Mouse (Mus musculus) stomach, postnatal 0 days (tissue): ENCODE measurements around the gene Fam131a. TPM values are rescaled to one million over a fixed set of nuclear protein-coding genes. Genes with fewer than 3 reads are reported as not detected.

Source experiments
- ATAC-seq: fragments of 200-750 bp; cut with Nextera tagmentation; 2 replicates; pipeline ENCODE4 v1.8.0; 2017; ENCODE audit not compliant: low FRiP score, low TSS enrichment
- DNase-seq: peaks from one replicate; pipeline ENCODE4 v3.0.0-alpha.2; 2016; ENCODE audit warnings: low spot score
- H3K27ac ChIP-seq: fragments of 300-500 bp; sonication (generic); replicated peaks from 2 replicates; pipeline ENCODE4 v1.5.1; 2014; ENCODE audit warnings: mild to moderate bottlenecking, control low read depth
- H3K27me3 ChIP-seq: fragments of 300-500 bp; sonication (generic); 2 replicates; pipeline ENCODE4 v1.6.1; 2014; ENCODE audit warnings: low read length; ENCODE audit not compliant: control insufficient read depth, insufficient read depth
- H3K36me3 ChIP-seq: fragments of 300-500 bp; sonication (generic); 2 replicates; pipeline ENCODE4 v1.6.1; 2014; ENCODE audit warnings: low read length, mixed read lengths; ENCODE audit not compliant: control insufficient read depth, insufficient read depth
- H3K4me1 ChIP-seq: fragments of 300-500 bp; sonication (generic); replicated peaks from 2 replicates; pipeline ENCODE4 v1.6.1; 2014; ENCODE audit warnings: antibody characterized with exemption; ENCODE audit not compliant: control insufficient read depth, insufficient read depth
- H3K4me2 ChIP-seq: fragments of 300-500 bp; sonication (generic); replicated peaks from 2 replicates; pipeline ENCODE4 v1.6.1; 2014; ENCODE audit warnings: low read depth, mild to moderate bottlenecking, control low read depth, moderate library complexity
- H3K4me3 ChIP-seq: fragments of 300-500 bp; sonication (generic); 2 replicates; pipeline ENCODE4 v1.5.1; 2014; ENCODE audit warnings: low read depth, low read length, control low read depth
- H3K9ac ChIP-seq: fragments of 300-500 bp; sonication (generic); 2 replicates; pipeline ENCODE4 v1.6.1; 2014; ENCODE audit warnings: mild to moderate bottlenecking, low read length, control low read depth, mixed read lengths
- H3K9me3 ChIP-seq: fragments of 300-500 bp; sonication (generic); 2 replicates; pipeline ENCODE4 v1.6.1; 2016; ENCODE audit warnings: low read length; ENCODE audit not compliant: control insufficient read depth
- CTCF ChIP-seq: IDR thresholded peaks from 2 replicates; pipeline ENCODE4 v1.5.1; 2016; ENCODE audit warnings: antibody characterized with exemption, low read depth, mild to moderate bottlenecking, moderate library complexity
- EP300 ChIP-seq: optimal IDR thresholded peaks from 2 replicates; pipeline ENCODE3; 2016; ENCODE audit warnings: antibody characterized with exemption
- WGBS: fragments of 180-500 bp; shearing (Covaris S2); extraction: QIAGEN DNeasy Blood & Tissue Kit; methylation state at CpG from one replicate; pipeline ENCODE4 v1.1.7; 2014; 5-methylcytosine and 5-hydroxymethylcytosine counted together
- polyA plus RNA-seq: library from polyadenylated mRNA; unstranded; fragments of >200 nt; fragmentation: Nextera tagmentation; extraction: Ambion mirVana; gene quantifications from 2 replicates; pipeline ENCODE4 v1.2.1, GENCODE M21; 2015

The Fam131a gene
- polyA plus RNA-seq, 1 experiment from 2014 or later: 6.7 TPM

- Histone ChIP-seq H3K9me3 (no peaks in the 10 kb centered on the region), H3K27me3 (no peaks in the 10 kb centered on the region), H3K4me3 (no peak overlapping the region), H3K4me1 (peaks cover 3% of the 10 kb centered on the region; the same call in 1 of the 2 replicates), H3K36me3 (no peaks in the 10 kb centered on the region), H3K4me2 (no peak overlapping the region), H3K27ac (no peak overlapping the region), H3K9ac (no peak overlapping the region)
- DNase-seq: no peak
- 95% methylated on average over 11 of the region's 11 CpGs for WGBS
- ATAC-seq: no peak
- TF ChIP-seq EP300 (no peak), CTCF (no peak)
These were observed 17.3 kb downstream of the Fam131a start for GRCm38 (mm10) chr16:20710370-20710769.

- no peak for ATAC-seq
- no peak overlapping the region for H3K27ac ChIP-seq
- H3K9me3 ChIP-seq: no peaks in the 10 kb centered on the region
- WGBS: 75% methylated on average over 4 of the region's 4 CpGs
- H3K27me3 ChIP-seq: no peaks in the 10 kb centered on the region
- TF ChIP-seq CTCF (peak; percentile 38), EP300 (no peak)
- H3K36me3 ChIP-seq: no peaks in the 10 kb centered on the region
- H3K4me1 ChIP-seq: peaks cover 3% of the 10 kb centered on the region; the same call in 1 of the 2 replicates
- H3K4me2 ChIP-seq: no peak overlapping the region
- H3K4me3 ChIP-seq: no peak overlapping the region
- no peak overlapping the region for H3K9ac ChIP-seq
- DNase-seq: no peak
These were observed 17.8 kb downstream of the Fam131a start for GRCm38 (mm10) chr16:20710810-20711209.

GRCm38 (mm10) chr16:20712190-20712589 is 19.1 kb downstream of the Fam131a start:
- DNase-seq (no peak), ATAC-seq (no peak)
- Histone ChIP-seq H3K36me3 (no peaks in the 10 kb centered on the region), H3K4me2 (no peak overlapping the region), H3K27ac (no peak overlapping the region), H3K9me3 (no peaks in the 10 kb centered on the region), H3K4me3 (no peak overlapping the region), H3K27me3 (no peaks in the 10 kb centered on the region), H3K9ac (no peak overlapping the region), H3K4me1 (peaks cover 3% of the 10 kb centered on the region; the same call in 1 of the 2 replicates)
- TF ChIP-seq EP300 (no peak), CTCF (no peak)
- 88% methylated on average over 9 of the region's 9 CpGs for WGBS

GRCm38 (mm10) chr16:20712889-20713288 is 19.8 kb downstream of the Fam131a start:
- Histone ChIP-seq H3K4me2 (no peak overlapping the region), H3K36me3 (no peaks in the 10 kb centered on the region), H3K4me3 (no peak overlapping the region), H3K9me3 (no peaks in the 10 kb centered on the region), H3K27ac (no peak overlapping the region), H3K27me3 (no peaks in the 10 kb centered on the region), H3K9ac (no peak overlapping the region), H3K4me1 (peaks cover 3% of the 10 kb centered on the region; the same call in 1 of the 2 replicates)
- DNase-seq (no peak), ATAC-seq (no peak)
- WGBS: 67% methylated on average over 7 of the region's 7 CpGs
- TF ChIP-seq CTCF (no peak), EP300 (no peak)

GRCm38 (mm10) chr16:20714307-20715080 is 21.5 kb downstream of the Fam131a start:
- H3K4me2 ChIP-seq: peak overlapping the region; percentile 91
- H3K27me3 ChIP-seq: no peaks in the 10 kb centered on the region
- peaks cover 3% of the 10 kb centered on the region; the same call in 1 of the 2 replicates for H3K4me1 ChIP-seq
- H3K4me3 ChIP-seq: peak overlapping the region; percentile 66; the same call in 1 of the 2 replicates
- WGBS: 49% methylated on average over 11 of the region's 11 CpGs
- H3K27ac ChIP-seq: no peak overlapping the region; the same call in 1 of the 2 replicates
- ATAC-seq (no peak), DNase-seq (no peak)
- TF ChIP-seq CTCF (no peak), EP300 (no peak)
- H3K9me3 ChIP-seq: no peaks in the 10 kb centered on the region
- H3K9ac ChIP-seq: peak overlapping the region; percentile 74; the same call in 1 of the 2 replicates
- H3K36me3 ChIP-seq: no peaks in the 10 kb centered on the region

GRCm38 (mm10) chr16:20715161-20715560 is 22.1 kb downstream of the Fam131a start:
- H3K9me3 ChIP-seq: no peaks in the 10 kb centered on the region
- peak overlapping the region; percentile 91 for H3K4me2 ChIP-seq
- 49% methylated on average over 2 of the region's 2 CpGs for WGBS
- DNase-seq: no peak
- H3K4me1 ChIP-seq: peaks cover 3% of the 10 kb centered on the region; the same call in 1 of the 2 replicates
- H3K4me3 ChIP-seq: peak overlapping the region; percentile 66; the same call in 1 of the 2 replicates
- TF ChIP-seq EP300 (no peak), CTCF (no peak)
- peak overlapping the region; percentile 74 for H3K9ac ChIP-seq
- ATAC-seq: no peak
- H3K27me3 ChIP-seq: no peaks in the 10 kb centered on the region
- H3K27ac ChIP-seq: peak overlapping the region; percentile 97
- H3K36me3 ChIP-seq: no peaks in the 10 kb centered on the region
